Mouse (Mus musculus): ENCODE data around the gene Sall4.
A peak's percentile ranks its signal among the peaks of the same experiment; 100 is the strongest.
"Not testable (repeated sequence)": the region's sequence is repeated elsewhere in the genome, so short reads cannot be mapped to it uniquely, and the experiment has no call there.

Sall4 gene

DNA sequence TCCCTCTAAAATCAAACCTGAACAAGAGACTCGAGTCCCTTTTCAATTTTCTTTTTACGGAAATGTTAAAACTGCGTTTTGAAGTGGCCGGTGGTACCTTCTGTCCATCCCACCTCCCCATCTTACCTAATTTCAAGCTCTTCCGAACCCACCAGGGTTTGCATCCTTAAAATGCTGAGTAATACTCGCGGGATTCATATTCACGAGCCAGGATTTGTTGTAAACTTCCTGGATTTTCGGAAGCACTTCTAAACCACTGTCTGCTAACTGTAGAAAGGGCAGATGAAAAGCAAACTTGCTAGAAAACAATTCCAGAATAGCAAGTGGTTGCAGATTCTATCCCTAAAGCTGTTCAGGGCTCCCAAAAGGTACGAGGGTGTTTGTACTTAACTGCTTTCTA, at the start of gene Sall4:
TSS of gene Sall4 (minus strand) at position 362 of the 400 bp plus-strand sequence.
- DNase-seq: no peak

DNA sequence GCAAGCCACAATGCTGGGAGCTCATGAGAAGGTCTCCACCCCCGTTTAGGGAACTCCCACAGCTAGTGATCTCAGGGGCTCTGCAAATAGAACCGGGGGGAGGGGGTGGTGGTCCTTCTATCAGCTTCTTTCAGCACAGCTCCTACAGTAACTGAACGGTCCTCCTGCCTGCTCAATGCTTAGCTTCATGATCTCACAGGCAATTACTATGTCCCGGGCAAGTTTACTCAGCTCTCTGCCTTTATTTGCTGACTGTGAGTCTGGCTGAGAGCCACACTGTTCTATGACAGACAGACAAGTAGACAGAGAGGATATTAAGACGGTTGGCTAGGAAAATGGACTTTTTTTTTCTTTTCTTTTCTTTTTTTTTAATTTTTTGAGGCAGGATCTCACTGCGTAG, 45.5 kb upstream of the Sall4 start:
- DNase-seq: no peak

DNA sequence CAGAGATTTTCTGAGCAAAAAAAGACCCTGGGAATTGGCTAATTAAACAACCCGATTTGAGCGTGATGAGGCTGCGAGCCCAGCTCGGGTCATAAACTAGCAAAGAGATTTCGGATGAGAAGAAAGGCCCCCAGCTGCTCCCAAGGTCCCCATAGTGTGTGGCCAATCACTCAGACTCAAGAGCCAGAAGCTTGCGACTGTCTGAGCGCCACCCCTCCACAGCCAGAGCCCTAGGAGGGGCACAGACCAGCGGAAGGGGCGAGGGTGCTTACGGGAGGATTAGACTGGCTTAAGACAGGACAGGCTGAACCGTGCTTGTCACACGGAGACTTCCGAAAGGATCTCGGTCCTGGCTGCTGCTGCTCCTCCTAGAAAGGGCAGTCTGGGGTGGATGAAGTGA, 42.2 kb upstream of the Sall4 start:
- DNase-seq: no peak

DNA sequence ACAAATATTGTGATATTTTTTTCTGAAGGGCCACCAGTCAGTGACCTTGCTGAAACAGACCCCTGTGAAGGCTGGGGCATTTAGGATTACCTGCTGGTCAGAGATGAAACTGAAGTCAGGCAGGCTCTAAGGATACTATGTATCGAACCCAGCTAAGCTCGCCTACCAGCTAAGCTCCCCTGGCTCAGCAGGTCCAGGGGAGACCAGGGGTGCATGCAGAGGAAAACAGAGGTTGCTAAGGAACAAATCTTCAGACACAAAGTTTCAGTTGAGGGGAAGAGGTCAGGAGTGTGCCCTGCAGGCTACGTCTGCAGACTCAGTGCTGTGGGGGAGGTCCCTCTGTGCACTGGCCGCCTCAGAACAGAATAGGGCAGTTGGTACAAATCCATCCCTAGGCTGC, 39.9 kb upstream of the Sall4 start:
- DNase-seq: no peak

DNA sequence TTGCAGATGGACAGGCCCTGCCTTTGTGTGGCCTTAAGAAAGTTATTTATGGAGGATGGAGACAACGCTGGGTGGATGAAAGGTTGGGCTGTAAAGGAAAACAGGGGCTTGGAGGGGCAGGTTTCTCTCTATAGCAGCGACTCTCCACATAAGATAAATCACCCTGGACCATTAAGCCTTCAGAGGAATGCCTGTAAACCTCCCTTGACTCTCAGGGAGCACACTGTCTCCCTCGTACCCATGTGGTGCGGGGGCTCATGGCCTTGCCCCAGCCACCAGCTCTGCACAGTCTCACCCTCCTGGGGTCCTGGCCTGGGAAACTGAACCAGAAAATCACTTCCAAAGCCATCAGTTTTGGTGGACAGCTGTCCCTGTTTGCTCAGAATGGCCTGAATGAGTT, 36.1 kb upstream of the Sall4 start:
- no peak for DNase-seq

DNA sequence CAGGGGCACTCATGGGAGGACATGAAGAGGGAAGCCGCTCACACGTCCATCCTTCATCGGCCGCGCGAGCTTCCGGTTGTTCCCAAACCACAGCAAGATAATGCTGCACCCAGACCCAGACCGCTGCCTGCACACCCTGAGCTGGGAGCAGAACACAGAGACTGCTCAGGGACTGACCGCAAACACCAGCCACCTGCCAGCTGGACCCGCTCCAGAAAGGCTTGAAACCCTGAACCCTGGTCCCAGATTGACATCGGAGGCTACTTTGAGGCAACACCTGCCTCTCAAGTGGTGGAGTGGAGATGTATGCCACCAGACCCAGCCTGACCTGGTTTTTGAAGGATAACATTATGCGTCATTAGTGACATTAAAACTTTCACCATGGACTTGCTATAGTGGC, 31.6 kb upstream of the Sall4 start:
- DNase-seq: no peak

DNA sequence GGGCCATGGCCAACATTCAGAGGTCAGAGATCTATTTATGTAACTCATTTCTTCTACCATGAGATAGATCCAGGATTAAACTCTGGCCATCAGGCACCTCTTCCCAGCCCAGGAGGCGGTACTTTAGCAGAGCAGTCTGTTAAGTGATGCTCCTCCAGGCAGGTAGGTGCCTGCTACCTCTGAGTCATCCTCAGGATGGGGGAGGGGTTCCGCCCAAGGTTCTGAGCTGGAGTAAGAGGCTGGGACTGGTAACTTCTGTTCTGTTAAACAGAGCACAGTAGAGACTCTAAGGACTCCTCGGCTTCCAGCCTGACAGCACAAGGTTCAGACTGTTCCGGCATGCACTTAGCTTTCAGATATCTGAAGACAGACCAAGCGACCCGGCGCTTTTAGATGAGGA, 31.2 kb upstream of the Sall4 start:
- no peak for DNase-seq

DNA sequence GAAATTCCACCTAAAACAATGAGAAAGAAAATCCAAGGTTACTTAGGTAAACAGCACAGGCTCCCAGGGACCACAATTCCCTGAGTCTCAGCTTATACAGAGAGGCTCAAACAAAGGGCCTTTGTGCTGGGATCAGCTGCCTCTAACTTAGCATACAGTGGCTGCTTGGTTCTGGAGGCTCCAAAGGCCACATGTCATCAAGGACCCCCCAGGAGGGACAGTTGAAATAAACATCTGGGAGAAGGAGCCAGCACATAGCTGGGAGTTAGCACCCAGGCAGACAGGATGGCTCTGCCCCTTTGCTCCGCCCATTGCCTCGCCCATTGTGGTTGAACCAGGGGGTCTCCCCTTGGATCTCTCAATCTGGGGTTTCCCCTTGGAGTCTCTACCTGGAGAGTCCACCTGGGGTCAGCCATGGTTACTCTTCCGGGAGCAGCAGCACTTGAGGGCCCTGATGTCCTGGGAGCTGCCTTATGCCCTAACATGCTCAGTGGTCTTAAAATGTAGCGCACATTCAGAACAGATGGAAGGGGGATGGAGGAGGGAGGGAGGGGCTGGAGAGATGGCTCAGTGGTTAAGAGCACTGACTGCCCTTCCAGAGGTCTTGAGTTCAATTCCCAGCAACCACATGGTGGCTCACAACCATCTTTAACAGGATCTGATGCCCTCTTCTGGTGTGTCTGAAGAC, 23.5 kb upstream of the Sall4 start:
- no peak for DNase-seq

DNA sequence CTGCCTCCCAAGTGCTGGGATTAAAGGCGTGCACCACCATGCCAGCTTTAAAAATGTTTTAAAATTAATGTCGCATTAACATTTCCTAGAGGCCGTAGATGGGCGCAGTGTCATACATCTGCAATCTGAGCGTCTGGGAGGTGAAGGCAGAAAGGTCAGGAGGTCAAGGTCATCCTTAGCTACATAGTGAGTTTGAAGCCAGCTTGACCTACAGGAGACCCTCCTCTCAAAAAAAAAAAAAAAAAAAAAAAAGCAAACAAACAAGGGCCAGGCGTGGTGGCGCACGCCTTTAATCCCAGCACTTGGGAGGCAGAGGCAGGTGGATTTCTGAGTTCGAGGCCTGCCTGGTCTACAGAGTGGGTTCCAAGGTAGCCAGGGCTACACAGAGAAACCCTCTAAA, 18.4 kb upstream of the Sall4 start:
- no peak for DNase-seq

DNA sequence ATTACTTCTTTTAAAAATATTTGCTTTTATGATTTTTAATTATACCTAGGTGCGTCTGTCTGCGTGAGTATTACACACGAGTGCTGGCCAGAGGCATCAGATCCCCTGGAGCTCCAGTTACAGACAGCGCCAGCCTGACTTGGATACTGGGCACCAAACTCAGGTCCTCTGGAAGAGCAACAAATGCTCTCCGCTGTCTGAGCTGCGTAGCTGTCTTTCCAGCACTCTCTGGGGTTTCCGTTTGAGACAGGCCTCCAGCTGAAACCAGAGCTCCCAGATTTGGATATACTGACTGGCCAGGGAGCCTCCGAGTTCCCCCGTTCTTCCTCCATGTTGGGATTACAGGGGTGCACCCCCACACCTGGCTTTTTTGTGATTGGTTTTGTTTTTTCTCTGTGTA, 12.9 kb upstream of the Sall4 start:
- DNase-seq: no peak

DNA sequence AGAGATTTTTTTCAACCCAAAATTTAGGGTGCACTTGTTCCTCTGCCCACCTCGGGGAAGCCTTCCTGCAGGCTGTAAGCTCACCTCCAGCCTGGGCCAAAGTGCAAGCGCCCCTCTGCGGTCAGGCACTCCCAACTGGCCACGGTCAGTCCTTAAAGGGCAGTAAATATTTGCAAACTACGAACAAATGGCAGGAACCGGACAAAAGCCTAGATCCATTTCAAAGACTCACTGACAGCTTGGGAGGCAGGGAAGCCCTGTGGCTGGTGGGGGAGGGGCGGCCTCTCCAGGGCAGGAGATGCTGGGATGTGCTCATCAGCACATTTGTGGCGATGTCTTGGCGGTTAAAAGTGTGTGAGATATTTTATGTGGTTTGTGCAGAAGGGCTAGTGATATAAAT, 12.3 kb upstream of the Sall4 start:
- DNase-seq: no peak

DNA sequence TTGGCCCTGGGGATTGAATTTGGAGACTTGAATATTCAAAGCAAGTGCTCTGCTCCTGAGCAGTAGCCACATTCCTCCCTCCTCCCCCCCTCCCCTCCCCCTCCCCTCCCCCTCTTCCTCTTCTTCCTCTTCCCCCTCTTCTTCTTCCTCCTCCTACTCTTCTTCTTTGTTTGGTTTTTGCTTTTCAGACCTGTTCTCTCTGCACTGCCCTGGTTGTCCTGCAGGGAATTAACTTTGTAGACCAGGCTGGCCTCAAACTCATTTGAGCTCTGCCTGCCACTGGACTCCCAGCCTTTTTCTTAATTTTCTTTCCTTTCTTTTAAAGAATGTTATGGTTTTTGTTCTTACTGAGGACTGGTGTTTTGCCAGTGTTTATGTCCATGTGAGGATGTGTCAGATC, 9.7 kb upstream of the Sall4 start:
- DNase-seq: no peak

DNA sequence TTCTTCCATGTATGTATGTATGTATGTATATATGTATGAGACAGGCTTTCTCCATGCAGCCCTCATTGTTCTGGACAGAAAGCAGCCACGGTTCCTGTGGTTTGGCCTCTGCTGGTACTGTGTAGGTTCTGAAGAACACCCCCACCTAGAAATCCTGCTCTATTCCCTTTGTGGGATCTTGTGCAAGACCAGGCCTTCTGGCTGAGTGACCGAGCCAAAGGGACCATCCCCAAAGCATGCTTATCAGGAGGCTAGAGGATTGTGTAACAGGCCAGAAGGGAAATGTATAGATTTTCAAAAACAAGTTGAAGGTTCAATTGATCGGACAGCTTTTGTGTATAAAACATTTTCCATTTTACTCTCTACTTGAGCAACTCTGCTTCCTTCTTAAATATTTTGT, 8.5 kb upstream of the Sall4 start:
- DNase-seq: no peak

DNA sequence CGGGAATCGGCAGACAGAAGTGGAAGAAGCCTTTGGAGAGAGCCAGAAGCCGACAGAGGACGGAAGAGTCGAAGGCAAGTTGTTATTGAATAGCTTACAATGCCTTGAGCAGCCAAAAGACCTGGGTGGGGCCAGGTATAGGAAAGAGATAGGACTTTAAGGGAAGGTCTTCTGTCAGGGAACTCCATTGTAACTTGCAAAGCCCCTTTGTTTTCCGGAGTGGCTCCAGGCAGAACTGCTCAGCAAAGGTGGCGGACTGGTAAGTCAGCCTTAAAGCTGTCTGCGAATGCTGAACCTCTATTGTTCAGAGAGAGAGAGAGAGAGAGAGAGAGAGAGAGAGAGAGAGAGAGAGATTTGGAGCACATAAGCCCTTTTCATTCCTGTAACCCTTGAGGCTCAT, 1.5 kb upstream of the Sall4 start:
- no peak for DNase-seq

DNA sequence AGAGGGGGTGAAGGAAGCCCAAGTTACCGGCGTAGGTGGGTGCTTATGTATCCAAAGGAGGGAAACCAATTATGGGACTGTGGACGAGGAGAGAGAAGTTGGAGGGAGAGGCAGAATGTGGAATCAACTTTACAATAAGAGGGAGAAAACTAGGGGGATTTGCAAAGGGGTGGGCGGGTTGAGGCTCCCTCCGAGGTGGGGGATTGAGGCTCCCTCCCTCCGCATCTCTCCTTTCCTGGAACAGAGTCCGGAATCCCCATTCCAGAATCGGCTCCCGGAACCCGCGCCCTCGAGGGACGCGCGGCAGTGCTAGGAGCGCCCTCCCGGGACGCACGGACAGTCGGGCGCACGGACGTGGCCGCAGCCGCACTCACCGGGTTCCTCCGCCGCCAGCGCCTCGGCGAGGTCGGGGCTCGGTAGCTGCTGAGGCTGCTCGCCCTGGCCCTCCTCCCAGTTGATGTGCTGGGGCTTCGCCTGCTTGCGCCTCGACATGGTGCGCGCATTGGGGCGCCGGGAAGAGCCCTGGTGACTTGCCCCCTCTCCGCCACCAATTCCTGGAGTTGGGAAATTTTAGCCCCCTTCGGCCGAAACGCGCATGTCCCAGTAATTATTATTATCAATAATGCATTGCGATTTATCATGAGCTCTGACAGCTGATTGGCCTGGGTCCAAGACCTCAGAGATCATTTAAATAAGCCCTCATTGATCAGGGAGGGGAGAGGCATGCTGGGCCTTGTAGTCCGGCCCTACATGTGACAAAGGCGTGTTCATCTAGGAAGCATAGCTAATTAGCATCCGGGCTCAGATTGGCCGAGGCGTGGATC, 993 bp downstream of the Sall4 start:
- DNase-seq: no peak

DNA sequence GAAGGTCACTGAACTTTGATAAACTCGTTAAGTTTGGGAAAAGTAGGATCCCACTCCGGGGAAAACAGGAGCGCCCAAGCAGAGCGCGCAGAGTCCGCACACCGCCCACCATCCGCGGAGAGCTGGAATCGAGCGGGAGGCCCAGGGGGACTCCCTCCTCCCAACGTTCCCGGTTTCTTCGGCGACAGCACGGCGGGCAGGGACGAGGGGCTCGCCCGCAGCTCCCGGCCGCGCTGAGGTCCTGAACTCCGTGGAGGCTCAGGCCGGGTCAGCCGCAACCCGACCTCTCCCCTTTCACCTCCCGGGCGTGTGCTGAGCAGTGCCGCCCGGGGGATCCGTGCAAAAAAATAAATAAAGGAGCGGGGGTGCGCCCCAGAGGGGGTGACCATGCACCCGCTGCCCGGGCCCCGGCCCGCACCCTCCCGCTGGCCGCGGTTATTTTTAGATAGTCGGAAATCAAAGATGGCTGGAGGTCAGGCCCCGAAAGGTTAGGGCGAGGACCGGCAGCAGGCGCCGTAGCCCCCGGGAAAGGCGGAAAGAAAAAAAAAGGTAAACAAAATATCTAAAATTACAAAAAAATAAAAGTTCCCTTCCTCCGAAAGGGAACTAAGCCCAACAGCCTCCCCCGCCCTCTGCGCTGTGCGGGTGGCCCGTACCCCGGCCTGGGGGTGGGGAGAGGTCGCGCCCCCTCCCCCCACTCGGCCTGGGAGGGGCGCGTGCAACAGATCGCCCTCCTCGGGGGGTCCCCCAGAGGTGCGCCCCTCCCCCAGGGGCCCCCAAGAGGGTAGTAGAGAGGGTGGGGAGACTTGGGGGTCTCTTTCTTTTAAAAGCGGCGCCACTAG, 1.8 kb downstream of the Sall4 start:
- DNase-seq: no peak

DNA sequence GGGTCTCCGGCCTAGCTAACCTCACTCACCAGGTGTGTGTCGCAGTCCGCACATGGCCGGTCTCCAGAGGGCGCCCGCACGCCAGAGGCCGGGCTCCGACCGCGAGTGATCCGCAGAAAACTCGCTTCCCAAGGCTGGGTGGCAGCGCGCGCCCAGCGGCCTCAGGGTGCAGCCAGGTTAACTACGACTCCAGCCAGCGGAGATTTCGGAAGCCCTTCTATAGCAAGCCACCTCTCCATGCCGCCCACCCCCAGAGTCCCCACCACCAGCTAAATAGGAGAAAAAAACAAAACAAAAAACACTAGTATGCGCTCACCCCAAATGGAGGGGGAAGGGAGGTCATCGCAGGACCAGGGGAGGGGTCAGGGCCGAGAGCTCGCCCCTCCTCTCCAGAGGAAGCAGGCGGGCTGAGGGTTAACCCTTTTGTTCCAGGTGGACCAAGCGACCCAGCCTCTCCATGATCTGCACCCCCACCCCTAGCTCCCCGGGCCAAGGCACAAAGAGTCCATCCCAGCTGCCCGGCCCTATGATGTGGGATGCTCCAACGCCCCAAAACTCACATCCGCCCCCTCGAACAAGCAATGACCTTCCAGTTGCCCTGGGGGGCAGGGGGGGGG, 2.6 kb downstream of the Sall4 start:
- DNase-seq: peak in 1 of 2 experiments; percentile 8

DNA sequence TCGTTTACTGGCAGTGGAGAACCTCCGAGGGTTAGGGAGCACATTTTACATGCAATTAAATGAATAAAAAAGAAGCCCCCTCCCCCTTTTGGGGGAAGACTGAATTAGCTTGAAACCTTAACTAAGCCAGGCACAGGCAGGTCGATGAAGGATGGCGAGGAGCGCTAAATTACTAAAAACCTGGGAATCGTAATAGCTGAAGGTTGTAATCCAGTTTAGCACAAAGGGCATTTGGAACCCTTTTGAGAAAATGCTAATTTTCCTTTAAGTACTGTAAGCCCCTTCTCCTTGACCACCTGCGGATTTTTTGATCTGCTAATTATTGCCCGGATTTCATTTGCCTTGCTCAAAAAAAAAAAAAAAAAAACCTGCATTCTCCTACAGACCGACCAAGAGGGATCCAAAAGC, 3.3 kb downstream of the Sall4 start:
- no peak for DNase-seq

DNA sequence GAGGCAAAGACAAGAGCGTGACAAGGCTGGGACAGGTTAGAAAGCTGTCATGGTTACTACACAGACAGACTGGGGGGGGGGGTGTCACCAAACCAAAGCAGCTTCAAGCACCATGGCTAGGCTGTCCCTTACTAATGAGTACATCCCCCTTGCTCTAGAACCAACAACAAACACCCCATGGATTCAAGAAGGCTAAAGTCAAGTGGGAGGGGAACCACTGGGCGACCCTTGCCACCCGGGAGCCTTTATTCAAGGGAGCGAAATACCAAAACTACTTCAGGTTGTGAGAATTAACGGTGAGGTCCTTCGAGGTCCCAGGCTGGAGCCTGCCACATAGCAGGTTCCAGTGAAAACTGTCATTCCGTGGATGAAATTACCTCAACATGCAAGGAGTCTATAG, 4.0 kb downstream of the Sall4 start:
- DNase-seq: no peak

DNA sequence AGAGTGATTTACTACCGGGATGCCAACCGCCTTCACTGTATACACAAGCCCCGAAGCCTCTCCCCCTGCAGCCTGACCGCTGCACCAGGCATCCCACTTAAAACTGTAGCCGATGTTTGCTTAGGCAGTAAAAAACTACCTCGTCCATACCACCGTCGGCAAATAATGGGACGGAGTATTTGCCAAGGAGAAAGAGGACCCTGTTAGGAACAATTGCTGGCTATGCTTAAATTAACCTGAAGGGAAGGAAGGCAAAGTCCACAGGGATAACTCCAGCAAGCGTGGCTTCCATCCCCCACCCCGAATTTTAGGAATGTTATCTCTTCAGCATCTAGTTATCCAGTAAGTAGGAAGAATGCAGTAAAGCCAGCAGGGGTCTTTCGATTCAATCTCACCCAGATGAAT, 5.3 kb downstream of the Sall4 start:
- no peak for DNase-seq

DNA sequence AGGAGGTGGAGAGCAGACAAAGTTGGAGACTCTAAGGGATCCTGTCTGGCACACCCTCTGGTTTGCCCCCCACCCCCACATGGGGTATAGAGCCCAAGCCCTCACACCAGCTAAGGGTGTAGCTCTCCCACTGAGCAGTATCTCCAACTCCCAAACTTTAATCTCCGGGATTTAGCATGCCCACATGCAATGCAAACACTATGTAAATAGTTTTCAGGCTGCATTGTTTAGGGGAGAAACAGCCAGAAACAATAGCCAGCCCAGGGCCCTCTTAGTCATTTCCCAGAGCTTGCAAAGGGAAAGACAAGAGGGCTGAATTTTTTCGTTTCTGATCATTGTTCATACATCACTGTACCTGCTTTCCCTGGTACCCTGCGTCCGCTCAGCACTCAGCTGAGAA, 5.8 kb downstream of the Sall4 start:
- DNase-seq: no peak

DNA sequence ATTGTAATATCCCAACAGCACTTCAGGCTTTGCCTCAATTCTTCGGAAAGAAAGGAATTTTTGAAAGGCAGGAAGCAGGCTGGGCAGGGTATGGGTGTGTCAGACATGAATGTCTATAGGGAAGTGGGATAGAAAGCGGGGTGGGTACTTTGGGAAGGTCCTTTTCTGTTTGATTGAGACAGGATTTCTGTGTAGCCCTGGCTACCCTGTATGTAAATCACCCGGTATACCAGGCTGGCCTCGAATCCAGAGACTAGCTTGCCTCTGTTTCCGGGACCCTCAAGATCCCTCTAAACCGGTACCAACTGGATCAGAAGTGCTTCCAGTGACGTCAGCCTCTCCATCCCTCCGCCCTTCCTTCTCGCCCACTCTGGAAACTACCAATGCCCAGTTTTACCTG, 6.6 kb downstream of the Sall4 start:
- no peak for DNase-seq

DNA sequence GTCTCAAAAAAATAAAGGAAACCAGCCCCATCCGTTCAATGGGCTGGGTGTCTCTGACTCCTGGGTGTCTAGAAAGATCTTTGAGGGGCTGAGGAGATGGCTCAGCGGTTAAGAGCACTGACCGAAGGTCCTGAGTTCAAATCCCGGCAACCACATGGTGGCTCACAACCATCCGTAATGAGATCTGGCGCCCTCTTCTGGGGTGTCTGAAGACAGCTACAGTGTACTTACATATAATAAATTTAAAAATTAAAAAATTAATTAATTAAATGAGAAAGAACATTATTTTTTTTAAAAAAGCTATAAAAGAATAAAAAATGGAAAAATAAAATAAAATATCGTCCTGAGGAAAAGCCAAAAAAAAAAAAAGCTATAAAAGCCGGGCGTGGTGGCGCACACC, 23.3 kb downstream of the Sall4 start:
- not testable (repeated sequence) for DNase-seq

All from spleen, adult 18-20 months (tissue).